Mouse (Mus musculus) ES-E14 (cell line): Measurements from ENCODE around the gene Mapkap1. TPM values are rescaled to one million over a fixed set of nuclear protein-coding genes. Genes with fewer than 3 reads are reported as not detected.

ENCODE experiments used
- DNase-seq: peaks from one replicate; pipeline ENCODE4 v3.0.0-alpha.2; 2013; ENCODE audit warnings: low read depth, low spot score
- H3K27ac ChIP-seq: 2 replicates; pipeline ENCODE4 v1.5.1; 2012; ENCODE audit warnings: low read depth, mild to moderate bottlenecking, low read length, moderate library complexity, mixed read lengths; ENCODE audit not compliant: poor library complexity, insufficient read depth, severe bottlenecking
- H3K36me3 ChIP-seq: 2 replicates; pipeline ENCODE4 v1.6.1; 2012; ENCODE audit warnings: mild to moderate bottlenecking, low read length, moderate library complexity, mixed read lengths; ENCODE audit not compliant: control insufficient read depth, poor library complexity, insufficient read depth, severe bottlenecking
- H3K4me1 ChIP-seq, 2 experiments: fragments of 150-350 bp in 1 of 2; sonication (generic) in 1 of 2; 2 replicates each; pipeline ENCODE4 v1.6.1; 2012; ENCODE audit warnings: low read length in 2 of 2, mild to moderate bottlenecking in 1 of 2, mixed read lengths in 1 of 2; ENCODE audit not compliant: control insufficient read depth in 2 of 2, insufficient read depth in 2 of 2, poor library complexity in 1 of 2
- H3K4me3 ChIP-seq, 2 experiments: fragments of 150-350 bp in 1 of 2; sonication (generic) in 1 of 2; 2 replicates each; pipeline ENCODE4 v1.5.1; 2012; ENCODE audit warnings: low read length in 2 of 2, low read depth in 1 of 2, mild to moderate bottlenecking in 1 of 2, mixed read lengths in 1 of 2; ENCODE audit not compliant: insufficient read depth in 1 of 2, poor library complexity in 1 of 2, severe bottlenecking in 1 of 2
- H3K9ac ChIP-seq: 2 replicates; pipeline ENCODE4 v1.6.1; 2012; ENCODE audit warnings: low read depth, mild to moderate bottlenecking, low read length, mixed read lengths; ENCODE audit not compliant: poor library complexity, insufficient read depth, severe bottlenecking
- H3K9me3 ChIP-seq: fragments of 150-350 bp; sonication (generic); 2 replicates; pipeline ENCODE4 v1.6.1; 2012; ENCODE audit warnings: low read depth, mild to moderate bottlenecking, low read length; ENCODE audit not compliant: control insufficient read depth, insufficient read depth
- CHD2 ChIP-seq: IDR thresholded peaks from 2 replicates; pipeline ENCODE4 v1.6.1; 2014; ENCODE audit warnings: mild to moderate bottlenecking, low read depth, low read length, inconsistent platforms
- HCFC1 ChIP-seq: IDR thresholded peaks from 2 replicates; pipeline ENCODE4 v1.6.1; 2012; ENCODE audit warnings: low read length, inconsistent platforms, borderline replicate concordance; ENCODE audit not compliant: insufficient read depth
- MAFK ChIP-seq: IDR thresholded peaks from 2 replicates; pipeline ENCODE4 v1.6.1; 2014; ENCODE audit warnings: mild to moderate bottlenecking, low read depth, low read length, inconsistent platforms; ENCODE audit not compliant: insufficient read depth
- ZC3H11A ChIP-seq: IDR thresholded peaks from 2 replicates; pipeline ENCODE4 v1.6.1; 2012; ENCODE audit warnings: low read depth, mild to moderate bottlenecking, inconsistent platforms, low read length, borderline replicate concordance
- ZNF384 ChIP-seq: IDR thresholded peaks from 2 replicates; pipeline ENCODE4 v1.6.1; 2012; ENCODE audit warnings: low read depth, low read length, inconsistent platforms
- in situ Hi-C, 2 experiments: fragments of 600-800 bp; cut with MboI; formaldehyde crosslinking; loops; one replicate each; pipeline ENCODE4 v1.15.1; 2025; ENCODE audit warnings: low sequenced_read_pairs in 2 of 2, inconsistent platforms in 1 of 2; ENCODE audit not compliant: unreplicated experiment in 2 of 2
- total RNA-seq: library from RNA; depleted of rRNA; stranded (reverse); fragments of 300-350 nt; gene quantifications from 2 replicates; pipeline ENCODE4 v1.2.3, GENCODE M21; 2012

Gene Mapkap1
- total RNA-seq, 1 experiment, result 47.3 TPM

GRCm38 (mm10) chr2:34373886-34374285 is 32.7 kb upstream of the Mapkap1 start:
- no peak overlapping the region for H3K9ac ChIP-seq
- no peak for TF ChIP-seq ZNF384
- TF ChIP-seq HCFC1, result no peak
- no peak for TF ChIP-seq CHD2
- TF ChIP-seq ZC3H11A, result no peak
- TF ChIP-seq MAFK, result no peak
- no peaks in the 10 kb centered on the region for H3K36me3 ChIP-seq
- H3K9me3 ChIP-seq, result no peaks in the 10 kb centered on the region
- no peak overlapping the region for H3K4me3 ChIP-seq
- no peak overlapping the region for H3K27ac ChIP-seq
- in situ Hi-C loops, result no loop called here
- peaks cover 2 to 4% of the 10 kb centered on the region in 2 experiments; a peak in 1 of 4 replicates for H3K4me1 ChIP-seq
- no peak for DNase-seq

- in situ Hi-C loops, result no loop called here
- Histone ChIP-seq H3K9ac (no peak overlapping the region), H3K9me3 (no peaks in the 10 kb centered on the region), H3K27ac (no peak overlapping the region), H3K4me1 (peaks cover 2 to 4% of the 10 kb centered on the region in 2 experiments; a peak in 1 of 4 replicates), H3K36me3 (no peaks in the 10 kb centered on the region), H3K4me3 (no peak overlapping the region)
- no peak for DNase-seq
- TF ChIP-seq ZNF384 (no peak), ZC3H11A (no peak), MAFK (no peak), HCFC1 (no peak), CHD2 (no peak)
Measured at GRCm38 (mm10) chr2:34374349-34374748, 32.2 kb upstream of the Mapkap1 start.

GRCm38 (mm10) chr2:34378930-34379329 is 27.6 kb upstream of the Mapkap1 start:
- Histone ChIP-seq H3K4me3 (no peak overlapping the region), H3K4me1 (peaks cover 0 to under 1% of the 10 kb centered on the region in 2 experiments; a peak in 1 of 4 replicates), H3K27ac (no peak overlapping the region), H3K9me3 (no peaks in the 10 kb centered on the region), H3K36me3 (no peaks in the 10 kb centered on the region), H3K9ac (no peak overlapping the region)
- in situ Hi-C loops, result no loop called here
- TF ChIP-seq HCFC1 (no peak), MAFK (no peak), ZC3H11A (no peak), CHD2 (no peak)
- DNase-seq, result no peak

- TF ChIP-seq ZC3H11A (no peak), ZNF384 (no peak), MAFK (no peak), HCFC1 (no peak), CHD2 (no peak)
- Histone ChIP-seq H3K4me1 (peaks cover 5 to 7% of the 10 kb centered on the region in 2 experiments; a peak in 2 of 4 replicates), H3K36me3 (no peaks in the 10 kb centered on the region), H3K9ac (no peak overlapping the region), H3K9me3 (no peaks in the 10 kb centered on the region), H3K27ac (no peak overlapping the region), H3K4me3 (no peak overlapping the region)
- DNase-seq, result no peak
- in situ Hi-C loops, result no loop called here
Measured at GRCm38 (mm10) chr2:34399535-34399934, 7.0 kb upstream of the Mapkap1 start.

- H3K9ac ChIP-seq, result no peak overlapping the region; the same call in 1 of the 2 replicates
- H3K36me3 ChIP-seq, result no peaks in the 10 kb centered on the region
- TF ChIP-seq ZNF384, result no peak
- TF ChIP-seq MAFK, result no peak
- TF ChIP-seq CHD2, result no peak
- TF ChIP-seq HCFC1, result no peak
- no peak for TF ChIP-seq ZC3H11A
- in situ Hi-C loops, result no loop called here
- no peak overlapping the region for H3K27ac ChIP-seq
- peak overlapping the region; percentile 91 to 96; a peak in 3 of 4 replicates for H3K4me3 ChIP-seq
- no peak for DNase-seq
- H3K4me1 ChIP-seq, result no peaks in the 10 kb centered on the region
- no peaks in the 10 kb centered on the region for H3K9me3 ChIP-seq
Measured at GRCm38 (mm10) chr2:34407596-34407995, 1.0 kb downstream of the Mapkap1 start.
